Mouse (Mus musculus): ENCODE results near the gene Cep170b.

Gene Cep170b

DNA sequence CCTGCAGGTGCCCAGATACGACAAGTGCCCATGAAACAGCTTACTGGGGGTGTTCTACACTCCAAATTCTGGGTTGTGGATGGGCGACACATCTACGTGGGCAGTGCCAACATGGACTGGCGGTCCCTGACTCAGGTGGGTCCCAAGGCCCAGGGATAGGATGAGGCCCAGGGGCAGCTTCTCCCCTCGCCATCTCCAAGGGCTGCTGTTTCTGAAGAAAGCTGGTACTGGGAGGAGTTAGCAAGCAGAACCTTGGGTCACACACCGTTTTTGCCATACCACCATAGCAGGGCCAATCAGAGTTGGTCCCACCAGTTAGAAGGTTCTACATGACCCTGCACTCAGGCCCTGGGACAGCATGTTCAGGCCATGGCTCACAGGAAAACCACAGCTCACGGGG lies 44.7 kb downstream of the Cep170b start:
- DNase-seq: peak in 1 of 2 experiments; percentile 2

DNA sequence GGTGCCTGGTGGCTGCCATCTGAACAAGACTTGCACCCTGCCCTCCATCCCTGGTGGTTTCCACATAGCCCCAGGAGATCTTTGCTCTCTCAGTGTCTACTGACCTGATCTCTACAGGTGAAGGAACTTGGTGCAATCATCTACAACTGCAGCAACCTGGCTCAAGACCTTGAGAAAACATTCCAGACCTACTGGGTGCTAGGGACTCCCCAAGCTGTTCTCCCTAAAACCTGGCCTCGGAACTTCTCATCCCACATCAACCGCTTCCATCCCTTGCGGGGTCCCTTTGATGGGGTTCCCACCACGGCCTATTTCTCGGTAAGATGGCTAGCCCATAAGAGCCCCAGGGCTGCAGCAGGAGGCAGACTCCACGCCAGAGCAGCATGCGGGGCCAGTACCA lies 46.3 kb downstream of the Cep170b start:
- DNase-seq: peak in 1 of 2 experiments; percentile 1

DNA sequence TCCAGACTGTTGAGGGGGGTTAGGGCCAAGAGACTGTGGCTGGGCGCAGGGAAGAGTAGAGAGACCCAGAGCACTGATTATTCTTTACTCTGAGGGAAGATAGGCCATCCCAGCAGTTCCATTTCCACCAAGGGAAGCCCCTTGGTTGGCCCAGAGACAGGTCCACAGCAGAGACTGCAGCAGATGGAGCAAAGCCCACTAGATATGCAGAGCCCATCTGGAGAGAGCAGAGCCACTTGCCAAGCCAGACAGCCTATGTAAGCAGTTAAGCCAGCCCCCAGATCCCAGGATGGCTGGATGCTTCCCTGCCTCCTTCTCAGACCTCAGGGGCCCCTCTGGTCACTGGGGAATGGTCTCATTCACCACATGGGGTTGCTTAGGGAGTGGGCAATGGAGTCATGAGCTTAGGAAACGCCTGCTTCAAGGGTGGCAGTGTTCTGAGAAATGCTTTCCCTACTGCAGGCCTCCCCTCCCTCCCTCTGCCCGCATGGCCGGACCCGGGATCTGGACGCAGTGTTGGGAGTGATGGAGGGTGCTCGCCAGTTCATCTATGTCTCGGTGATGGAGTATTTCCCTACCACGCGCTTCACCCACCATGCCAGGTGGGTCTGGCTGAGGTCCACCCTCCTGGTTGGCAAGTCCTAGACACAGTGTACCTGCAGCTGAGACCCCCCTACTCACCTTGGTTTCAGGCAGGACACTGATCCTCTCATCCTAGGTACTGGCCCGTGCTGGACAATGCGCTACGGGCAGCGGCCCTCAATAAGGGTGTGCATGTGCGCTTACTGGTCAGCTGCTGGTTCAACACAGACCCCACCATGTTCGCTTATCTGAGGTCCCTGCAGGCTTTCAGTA lies 47.0 kb downstream of the Cep170b start:
- DNase-seq: peak in 1 of 2 experiments; percentile 2

DNA sequence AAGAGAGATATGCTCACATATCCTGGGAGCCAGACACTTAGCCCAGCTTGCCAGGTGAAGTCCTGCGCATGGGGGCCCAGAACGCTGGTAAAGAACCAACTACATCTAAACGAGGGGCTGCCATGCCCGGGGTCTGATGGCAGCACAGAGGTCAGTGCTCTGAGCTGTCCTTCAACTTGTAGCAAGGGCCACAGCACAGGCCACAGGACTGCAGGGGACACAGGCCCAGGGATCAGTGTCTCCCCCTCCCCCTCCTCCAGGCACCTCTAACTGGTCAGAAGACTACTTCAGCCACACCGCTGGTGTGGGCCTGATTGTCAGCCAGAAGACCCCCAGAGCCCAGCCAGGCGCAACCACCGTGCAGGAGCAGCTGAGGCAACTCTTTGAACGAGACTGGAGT lies 47.9 kb downstream of the Cep170b start:
- peak in 1 of 2 experiments; percentile 3 for DNase-seq

DNA sequence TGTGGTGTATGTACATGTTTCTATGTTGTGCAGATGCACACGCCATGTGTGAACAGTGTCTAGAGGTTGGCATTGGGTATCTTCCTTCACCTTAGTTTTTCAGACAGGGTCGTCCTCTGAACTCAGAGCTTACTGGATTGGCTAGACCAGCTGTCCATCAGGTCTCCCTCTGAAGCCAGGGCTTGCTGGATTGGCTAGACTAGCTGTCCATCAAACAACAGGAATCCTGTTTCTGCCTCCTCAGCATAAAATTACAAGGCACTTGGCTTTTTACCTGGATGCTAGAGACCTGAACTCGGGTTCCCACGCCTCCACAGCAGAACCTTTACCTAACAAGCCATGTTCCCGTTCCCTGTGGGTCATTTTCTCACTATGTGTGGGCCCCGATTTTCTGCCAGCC lies 48.8 kb downstream of the Cep170b start:
- DNase-seq: peak in 1 of 2 experiments; percentile 2

DNA sequence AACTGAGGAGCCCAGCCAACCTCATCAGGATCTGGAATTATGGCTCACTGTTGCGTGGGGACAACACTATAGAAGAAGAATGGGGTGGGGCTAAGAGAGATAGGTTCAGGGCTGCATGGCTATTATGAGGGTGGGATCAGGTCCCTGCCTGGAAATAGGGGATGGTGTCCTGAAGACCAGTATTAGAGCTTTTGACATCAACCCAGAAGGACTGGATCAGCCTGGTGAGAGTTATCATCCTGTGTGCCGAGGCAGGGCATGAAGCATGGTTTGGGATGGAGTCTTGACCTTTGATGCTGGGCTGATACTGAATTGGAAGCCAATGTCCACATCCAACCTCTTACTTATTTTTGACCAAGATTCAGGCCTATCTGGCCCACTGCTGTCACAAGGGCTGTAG lies 49.5 kb downstream of the Cep170b start:
- peak in 1 of 2 experiments; percentile 2 for DNase-seq

DNA sequence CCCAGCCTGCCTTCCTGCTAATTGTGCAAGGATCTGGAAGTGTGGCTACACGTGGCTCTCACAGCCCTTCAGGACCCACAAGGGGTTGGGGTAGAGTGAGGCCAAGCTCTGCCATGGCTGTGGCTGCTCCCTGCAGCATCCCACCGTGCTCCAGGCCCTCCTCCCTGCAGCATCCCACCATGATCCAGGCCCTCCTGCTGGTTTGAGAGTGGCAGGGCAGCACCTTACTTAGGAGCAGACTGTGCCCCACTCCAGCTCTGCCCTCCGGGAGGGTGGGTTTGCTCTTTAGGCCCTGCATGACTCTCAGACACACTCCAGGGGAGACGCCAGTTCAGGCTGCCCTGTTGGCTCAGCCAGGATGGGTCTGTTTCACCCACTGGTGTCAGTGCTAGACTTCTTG lies 50.1 kb downstream of the Cep170b start:
- DNase-seq: no peak

DNA sequence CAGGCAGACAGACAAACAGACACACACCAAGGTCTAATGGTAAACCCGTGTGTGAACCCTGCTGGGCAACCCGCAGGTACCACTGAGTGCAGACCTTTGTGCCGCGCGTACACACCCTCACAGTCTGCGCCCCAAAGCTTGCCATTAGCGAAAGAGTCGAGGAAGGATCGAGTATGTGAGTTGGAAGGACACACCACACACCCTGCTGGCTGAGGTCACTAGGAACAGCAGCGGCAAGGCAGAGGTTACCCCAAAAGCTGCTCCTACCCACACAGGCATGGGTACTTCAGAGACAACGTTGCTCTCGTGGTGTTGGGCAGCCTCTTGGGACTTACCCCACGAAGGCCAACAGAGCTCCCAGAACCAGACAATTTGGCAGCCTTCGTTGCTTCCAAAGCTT lies 52.1 kb downstream of the Cep170b start:
- peak in 1 of 2 experiments; percentile 2 for DNase-seq

DNA sequence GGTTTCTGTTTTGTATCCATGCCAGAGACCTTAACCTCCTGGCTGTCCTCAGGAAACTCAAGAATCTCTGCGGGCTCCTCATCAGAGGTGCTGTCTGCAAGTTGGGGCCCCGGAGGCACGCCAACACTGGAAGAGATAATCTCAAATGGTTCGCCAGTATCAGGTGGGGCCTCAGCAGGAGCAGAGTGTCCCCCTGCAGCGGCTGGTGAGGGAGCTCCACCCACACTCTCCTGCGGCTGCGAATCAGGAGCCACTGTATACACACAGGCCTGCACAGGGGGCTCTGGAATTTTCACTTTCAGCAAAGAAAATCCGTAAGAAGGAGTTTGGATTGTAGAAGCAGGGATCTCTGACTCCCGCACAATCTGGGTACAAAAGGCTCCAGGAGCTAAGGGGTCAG lies 53.1 kb downstream of the Cep170b start:
- DNase-seq: peak in 1 of 2 experiments; percentile 1

- no peak for DNase-seq
These were observed 53.8 kb downstream of the Cep170b start for GRCm38 (mm10) chr12:112774026-112774425.

DNA sequence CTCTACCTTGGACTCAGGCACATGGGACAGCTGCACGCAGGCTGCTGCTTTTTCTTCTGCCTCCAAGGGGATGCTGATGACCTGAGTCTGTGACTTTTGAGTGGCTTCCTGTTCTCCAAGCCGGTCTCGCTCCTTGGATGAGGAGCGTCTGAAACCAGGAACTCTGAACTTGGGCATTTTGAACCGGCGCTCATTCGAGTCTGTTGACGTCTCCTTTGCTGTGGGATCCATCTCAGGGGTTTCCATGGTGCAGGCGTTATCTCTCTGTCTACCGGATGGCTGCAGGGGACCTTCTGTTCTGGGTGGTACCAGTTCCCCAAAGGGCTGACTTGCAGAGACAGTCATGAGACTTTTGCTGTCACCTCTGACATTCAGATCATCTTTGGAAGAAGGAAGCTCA lies 54.2 kb downstream of the Cep170b start:
- peak in 1 of 2 experiments; percentile 1 for DNase-seq

DNA sequence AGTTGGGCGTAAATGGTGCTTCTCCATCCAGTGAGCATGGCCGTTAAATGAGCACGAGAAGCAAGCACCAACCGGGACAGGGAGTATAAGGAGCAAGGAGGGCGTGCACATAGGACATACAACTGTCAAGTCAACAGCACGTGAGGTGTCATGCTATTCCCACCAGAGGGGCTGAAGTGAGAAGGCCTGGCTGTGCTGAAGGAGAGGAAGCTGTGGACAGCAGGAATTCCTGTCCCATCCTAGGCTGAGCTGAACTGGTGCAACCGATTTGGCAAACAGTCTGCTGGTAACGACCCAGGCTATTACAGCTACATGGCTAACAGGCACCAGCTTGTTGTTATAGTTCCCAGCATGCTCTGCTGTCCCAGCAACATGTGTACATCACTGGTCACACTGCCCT lies 70.8 kb downstream of the Cep170b start:
- no peak for DNase-seq

GRCm38 (mm10) chr12:112793601-112794355 lies 73.5 kb downstream of the Cep170b start:
- peak; percentile 75 to 77 for DNase-seq

DNA sequence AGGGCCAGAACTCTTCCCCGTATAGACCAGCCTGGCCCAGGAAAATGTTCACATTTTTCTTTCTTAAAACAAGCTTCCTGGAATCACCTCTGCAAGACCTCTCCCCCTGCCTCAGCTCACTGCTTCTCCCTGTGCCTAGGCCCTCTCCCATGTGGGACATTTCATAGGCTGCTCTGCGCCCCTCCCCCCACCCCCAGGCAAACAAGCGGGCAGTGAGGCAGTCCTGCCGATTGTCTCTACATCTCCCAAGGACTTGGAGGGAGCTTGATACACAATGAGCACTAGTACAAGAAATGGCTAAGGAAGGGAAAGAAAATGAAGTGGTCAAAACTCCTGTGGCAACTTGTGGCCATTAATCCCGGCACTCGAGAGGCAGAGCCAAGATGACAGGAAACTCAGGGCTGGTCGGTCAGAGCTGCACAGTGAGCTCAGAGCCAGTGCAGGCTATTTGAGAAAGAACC lies 74.1 kb downstream of the Cep170b start:
- no peak for DNase-seq

DNA sequence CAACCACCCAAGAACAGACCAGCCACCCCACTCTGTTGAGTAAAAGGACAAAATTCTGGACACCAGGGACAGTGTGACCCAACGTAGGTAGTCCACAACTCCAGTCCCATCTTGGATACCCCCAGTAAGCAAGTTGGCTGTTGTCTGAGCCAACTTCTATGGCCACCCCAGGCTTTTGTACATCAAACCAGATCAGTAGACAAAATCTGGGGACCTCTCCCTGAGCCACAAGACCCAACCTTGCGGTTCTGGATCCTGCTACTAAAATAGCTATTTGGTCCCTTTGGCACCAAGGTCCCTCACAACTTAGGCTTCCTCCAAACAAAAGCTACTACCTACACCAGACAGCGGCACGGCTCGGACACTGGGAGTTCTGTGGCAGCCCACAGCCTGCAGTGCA lies 74.7 kb downstream of the Cep170b start:
- no peak for DNase-seq

- DNase-seq: peak; percentile 67 to 69
These were observed 75.3 kb downstream of the Cep170b start for GRCm38 (mm10) chr12:112795466-112796104.

All from lung, adult 18-20 months (tissue).